Mouse (Mus musculus) heart, embryonic 11.5 days (tissue): ENCODE data around the gene Atg10. TPM values are rescaled to one million over a fixed set of nuclear protein-coding genes. Genes with fewer than 3 reads are reported as not detected.

ENCODE experiments used
- ATAC-seq: fragments of 200-750 bp; cut with Nextera tagmentation; replicated peaks from 2 replicates; pipeline ENCODE4 v1.8.0; 2017; ENCODE audit warnings: moderate library complexity; ENCODE audit not compliant: insufficient number of reproducible peaks, low FRiP score, low TSS enrichment
- H3K27ac ChIP-seq: fragments of 300-500 bp; sonication (generic); 2 replicates; pipeline ENCODE4 v1.5.1; 2014; ENCODE audit warnings: mild to moderate bottlenecking, low read depth, low read length
- H3K27me3 ChIP-seq: fragments of 300-500 bp; sonication (generic); 2 replicates; pipeline ENCODE4 v1.6.1; 2014; ENCODE audit warnings: mild to moderate bottlenecking, low read length, mixed read lengths; ENCODE audit not compliant: control insufficient read depth, insufficient read depth
- H3K36me3 ChIP-seq: fragments of 300-500 bp; sonication (generic); 2 replicates; pipeline ENCODE4 v1.6.1; 2014; ENCODE audit warnings: mild to moderate bottlenecking, low read length, moderate library complexity, mixed read lengths; ENCODE audit not compliant: control insufficient read depth, insufficient read depth
- H3K4me1 ChIP-seq: fragments of 300-500 bp; sonication (generic); 2 replicates; pipeline ENCODE4 v1.6.1; 2014; ENCODE audit warnings: low read length; ENCODE audit not compliant: control insufficient read depth, insufficient read depth
- H3K4me2 ChIP-seq: fragments of 300-500 bp; sonication (generic); 2 replicates; pipeline ENCODE4 v1.6.1; 2014; ENCODE audit warnings: mild to moderate bottlenecking, moderate library complexity
- H3K4me3 ChIP-seq: fragments of 300-500 bp; sonication (generic); 2 replicates; pipeline ENCODE4 v1.5.1; 2014; ENCODE audit warnings: low read depth, low read length
- H3K9ac ChIP-seq: fragments of 300-500 bp; sonication (generic); 2 replicates; pipeline ENCODE4 v1.6.1; 2014; ENCODE audit warnings: mild to moderate bottlenecking, low read depth, low read length, moderate library complexity
- H3K9me3 ChIP-seq: fragments of 300-500 bp; sonication (generic); replicated peaks from 2 replicates; pipeline ENCODE4 v1.6.1; 2016; ENCODE audit warnings: low read length; ENCODE audit not compliant: control insufficient read depth
- WGBS: fragments of 180-500 bp; shearing (Covaris S2); extraction: QIAGEN DNeasy Blood & Tissue Kit; methylation state at CpG from one replicate; pipeline ENCODE4 v1.1.7; 2014; ENCODE audit not compliant: insufficient replicate concordance; 5-methylcytosine and 5-hydroxymethylcytosine counted together
- polyA plus RNA-seq: library from polyadenylated mRNA; unstranded; fragments of >200 nt; fragmentation: Nextera tagmentation; extraction: Ambion mirVana; gene quantifications from 2 replicates; pipeline ENCODE4 v1.2.1, GENCODE M21; 2014

Atg10 gene
- polyA plus RNA-seq, 1 experiment from 2014 or later, result 23.0 TPM

GRCm38 (mm10) chr13:90992948-90993347 lies 230.8 kb downstream of the Atg10 start:
- Histone ChIP-seq H3K27ac (no peak overlapping the region), H3K9ac (no peak overlapping the region), H3K36me3 (no peaks in the 10 kb centered on the region), H3K4me1 (no peaks in the 10 kb centered on the region), H3K27me3 (no peaks in the 10 kb centered on the region), H3K4me2 (no peak overlapping the region), H3K9me3 (no peaks in the 10 kb centered on the region), H3K4me3 (no peak overlapping the region)
- no peak for ATAC-seq
- 72% methylated on average over 5 of the region's 5 CpGs for WGBS

GRCm38 (mm10) chr13:90988226-90988625 lies 235.5 kb downstream of the Atg10 start:
- Histone ChIP-seq H3K9me3 (no peaks in the 10 kb centered on the region), H3K27me3 (no peaks in the 10 kb centered on the region), H3K4me1 (no peaks in the 10 kb centered on the region), H3K9ac (no peak overlapping the region), H3K4me2 (no peak overlapping the region), H3K36me3 (no peaks in the 10 kb centered on the region), H3K27ac (no peak overlapping the region), H3K4me3 (no peak overlapping the region)
- ATAC-seq, result no peak
- 82% methylated on average over 3 of the region's 3 CpGs for WGBS

GRCm38 (mm10) chr13:90985417-90985816 lies 238.4 kb downstream of the Atg10 start:
- 78% methylated on average over 3 of the region's 3 CpGs for WGBS
- no peak overlapping the region for H3K9ac ChIP-seq
- H3K27me3 ChIP-seq, result no peaks in the 10 kb centered on the region
- no peak overlapping the region for H3K4me3 ChIP-seq
- no peaks in the 10 kb centered on the region for H3K36me3 ChIP-seq
- H3K9me3 ChIP-seq, result no peaks in the 10 kb centered on the region
- no peaks in the 10 kb centered on the region for H3K4me1 ChIP-seq
- H3K4me2 ChIP-seq, result no peak overlapping the region
- H3K27ac ChIP-seq, result no peak overlapping the region
- no peak for ATAC-seq

GRCm38 (mm10) chr13:90984073-90984472 lies 239.7 kb downstream of the Atg10 start:
- Histone ChIP-seq H3K27me3 (no peaks in the 10 kb centered on the region), H3K27ac (no peak overlapping the region), H3K4me3 (no peak overlapping the region), H3K36me3 (no peaks in the 10 kb centered on the region), H3K4me1 (no peaks in the 10 kb centered on the region), H3K4me2 (no peak overlapping the region), H3K9ac (no peak overlapping the region), H3K9me3 (no peaks in the 10 kb centered on the region)
- 85% methylated on average over 2 of the region's 2 CpGs for WGBS
- ATAC-seq, result no peak

GRCm38 (mm10) chr13:90981798-90982197 lies 242.0 kb downstream of the Atg10 start:
- Histone ChIP-seq H3K9me3 (no peaks in the 10 kb centered on the region), H3K9ac (no peak overlapping the region), H3K4me1 (no peaks in the 10 kb centered on the region), H3K27me3 (no peaks in the 10 kb centered on the region), H3K36me3 (no peaks in the 10 kb centered on the region), H3K4me2 (no peak overlapping the region), H3K27ac (no peak overlapping the region), H3K4me3 (no peak overlapping the region)
- ATAC-seq, result no peak
- 78% methylated on average over 1 of the region's 1 CpGs for WGBS

- H3K9ac ChIP-seq, result no peak overlapping the region
- H3K4me3 ChIP-seq, result no peak overlapping the region
- no peak overlapping the region for H3K27ac ChIP-seq
- no peak overlapping the region for H3K4me2 ChIP-seq
- ATAC-seq, result no peak
- no peaks in the 10 kb centered on the region for H3K9me3 ChIP-seq
- no peaks in the 10 kb centered on the region for H3K27me3 ChIP-seq
- 74% methylated on average over 6 of the region's 6 CpGs for WGBS
- no peaks in the 10 kb centered on the region for H3K4me1 ChIP-seq
- no peaks in the 10 kb centered on the region for H3K36me3 ChIP-seq
Measured at GRCm38 (mm10) chr13:90980878-90981674, 242.7 kb downstream of the Atg10 start.

GRCm38 (mm10) chr13:90977057-90977456 lies 246.7 kb downstream of the Atg10 start:
- H3K9me3 ChIP-seq, result no peaks in the 10 kb centered on the region
- no peaks in the 10 kb centered on the region for H3K4me1 ChIP-seq
- no peak overlapping the region for H3K4me3 ChIP-seq
- H3K27ac ChIP-seq, result no peak overlapping the region
- no peak overlapping the region for H3K9ac ChIP-seq
- no peak for ATAC-seq
- no peak overlapping the region for H3K4me2 ChIP-seq
- no peaks in the 10 kb centered on the region for H3K36me3 ChIP-seq
- WGBS, result 79% methylated on average over 3 of the region's 3 CpGs
- H3K27me3 ChIP-seq, result no peaks in the 10 kb centered on the region

- ATAC-seq, result no peak
- H3K27me3 ChIP-seq, result no peaks in the 10 kb centered on the region
- H3K9ac ChIP-seq, result no peak overlapping the region
- no peaks in the 10 kb centered on the region for H3K9me3 ChIP-seq
- no peak overlapping the region for H3K4me3 ChIP-seq
- 61% methylated on average over 7 of the region's 7 CpGs for WGBS
- no peak overlapping the region for H3K27ac ChIP-seq
- H3K4me1 ChIP-seq, result no peaks in the 10 kb centered on the region
- H3K36me3 ChIP-seq, result no peaks in the 10 kb centered on the region
- H3K4me2 ChIP-seq, result no peak overlapping the region
Measured at GRCm38 (mm10) chr13:90973409-90973808, 250.4 kb downstream of the Atg10 start.
